Mouse (Mus musculus): ENCODE data around the gene Tubb5. TPM values are rescaled to one million over a fixed set of nuclear protein-coding genes. Genes with fewer than 3 reads are reported as not detected.
"Not testable (repeated sequence)": the region's sequence is repeated elsewhere in the genome, so short reads cannot be mapped to it uniquely, and the experiment has no call there.

Gene Tubb5
- polyA plus RNA-seq, 1 experiment = 109 TPM

DNA sequence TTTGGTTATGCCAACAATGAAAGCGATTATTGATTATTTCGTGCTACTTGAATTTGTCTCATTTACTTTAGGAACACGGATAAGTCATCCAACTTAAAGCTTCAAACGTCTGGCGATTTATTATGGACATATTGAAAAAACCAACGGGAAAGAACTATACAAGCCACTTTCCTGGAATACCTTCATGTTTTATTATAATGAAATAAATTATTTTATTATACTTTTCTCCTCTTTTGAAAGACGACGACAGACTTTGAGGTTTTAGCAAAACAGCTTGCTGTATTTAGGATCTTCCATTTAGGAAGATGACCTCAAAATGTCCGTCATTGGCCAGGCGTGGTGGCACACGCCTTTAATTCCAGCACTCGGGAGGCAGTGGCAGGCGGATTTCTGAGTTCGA is 2.5 kb upstream of the Tubb5 start:
- no peaks in the 10 kb centered on the region for H3K36me3 ChIP-seq (ENCODE audit: control insufficient read depth, insufficient read depth, low read length)
- H3K4me3 ChIP-seq (ENCODE audit: insufficient read depth, low read depth, low read length) = peak overlapping the region; percentile 39; the same call in 1 of the 2 replicates
- DNase-seq = no peak
- TF ChIP-seq CTCF (conservative IDR thresholded peaks at IDR 0.05; ENCODE audit: insufficient read depth, insufficient read length, low read depth, low read length) = no peak
- TF ChIP-seq POLR2A (IDR thresholded peaks at IDR 0.05; ENCODE audit: low read depth, low read length) = no peak
- no peak overlapping the region for H3K27ac ChIP-seq (ENCODE audit: insufficient read depth, low read depth, low read length)
- H3K4me1 ChIP-seq (ENCODE audit: control insufficient read depth, insufficient read depth, low read length) = peaks cover 18% of the 10 kb centered on the region
- no peaks in the 10 kb centered on the region for H3K27me3 ChIP-seq (replicated peaks; ENCODE audit: control insufficient read depth, insufficient read depth, low read length)
- WGBS = 53% methylated on average over 14 of the region's 14 CpGs

DNA sequence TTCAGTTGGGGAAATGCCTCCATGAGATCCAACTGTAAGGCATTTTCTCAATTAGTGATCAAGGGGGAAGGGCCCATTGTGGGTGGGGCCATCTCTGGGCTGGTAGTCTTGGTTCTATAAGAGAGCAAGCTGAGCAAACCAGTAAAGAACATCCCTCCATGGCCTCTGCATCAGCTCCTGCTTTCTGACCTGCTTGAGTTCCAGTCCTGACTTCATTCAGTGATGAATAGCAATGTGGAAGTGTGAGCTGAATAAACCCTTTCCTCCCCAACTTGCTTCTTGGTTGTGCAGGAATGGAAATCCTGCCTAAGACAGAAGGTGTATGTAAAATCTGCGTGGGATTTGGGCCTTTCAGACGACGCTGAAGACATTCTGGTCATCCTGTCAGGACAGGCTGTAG is 896 bp upstream of the Tubb5 start:
- not testable (repeated sequence) for H3K27me3 ChIP-seq (replicated peaks; ENCODE audit: control insufficient read depth, insufficient read depth, low read length); DNase-seq; H3K27ac ChIP-seq (ENCODE audit: insufficient read depth, low read depth, low read length); H3K4me3 ChIP-seq (ENCODE audit: insufficient read depth, low read depth, low read length); H3K36me3 ChIP-seq (ENCODE audit: control insufficient read depth, insufficient read depth, low read length)
- 55% methylated on average over 3 of the region's 3 CpGs for WGBS
- peaks cover 20% of the 10 kb centered on the region for H3K4me1 ChIP-seq (ENCODE audit: control insufficient read depth, insufficient read depth, low read length)

DNA sequence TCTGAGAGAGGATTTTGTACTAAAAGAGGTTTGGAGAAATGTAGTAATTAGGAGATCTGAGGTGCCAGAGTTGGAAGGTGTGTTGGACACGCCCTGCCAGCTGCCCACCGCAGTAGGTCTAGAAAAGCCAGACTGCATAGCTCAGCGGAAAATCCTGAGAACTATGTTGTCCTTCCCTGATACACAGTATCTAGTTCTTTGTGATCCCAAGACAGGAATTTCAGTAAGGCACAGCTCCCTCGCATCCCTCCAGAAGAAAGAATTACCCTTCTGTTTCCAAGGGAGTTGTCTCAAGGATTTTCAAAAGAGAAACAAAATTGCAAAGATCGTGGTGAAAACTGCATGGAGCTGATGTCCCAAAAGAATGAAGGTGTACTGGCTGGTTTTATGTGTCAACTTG is 464 bp upstream of the Tubb5 start:
- Histone ChIP-seq H3K36me3 (ENCODE audit: control insufficient read depth, insufficient read depth, low read length) (no peaks in the 10 kb centered on the region), H3K4me1 (ENCODE audit: control insufficient read depth, insufficient read depth, low read length) (peaks cover 20% of the 10 kb centered on the region), H3K27ac (ENCODE audit: insufficient read depth, low read depth, low read length) (0 out of 2 replicates have a peak overlapping the region, but pooled peaks have one; percentile 19), H3K27me3 (replicated peaks; ENCODE audit: control insufficient read depth, insufficient read depth, low read length) (no peaks in the 10 kb centered on the region), H3K4me3 (ENCODE audit: insufficient read depth, low read depth, low read length) (no peak overlapping the region)
- TF ChIP-seq POLR2A (IDR thresholded peaks at IDR 0.05; ENCODE audit: low read depth, low read length) (no peak), CTCF (conservative IDR thresholded peaks at IDR 0.05; ENCODE audit: insufficient read depth, insufficient read length, low read depth, low read length) (no peak)
- no peak for DNase-seq
- WGBS = 12% methylated on average over 5 of the region's 5 CpGs

DNA sequence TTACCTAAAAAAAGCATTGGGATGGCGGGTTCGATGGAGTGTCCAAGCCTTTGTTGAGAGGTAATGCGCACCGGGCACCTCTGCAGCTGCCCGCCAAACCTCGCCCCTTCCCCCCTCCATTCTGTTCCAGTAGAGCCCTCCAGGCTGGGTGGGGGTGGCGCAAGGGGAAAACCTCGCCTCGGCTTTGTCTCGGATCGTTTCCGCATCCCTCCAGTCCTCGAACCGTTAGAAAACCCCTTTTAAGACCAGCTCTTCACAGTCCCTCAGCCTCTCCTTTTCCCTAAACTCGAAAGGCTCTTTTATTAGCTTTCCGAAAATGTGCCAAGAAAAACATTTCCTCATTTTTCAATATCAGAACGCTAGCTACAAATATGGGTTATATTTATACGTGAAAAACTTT is 619 bp downstream of the Tubb5 start:
- no peak for TF ChIP-seq CTCF (conservative IDR thresholded peaks at IDR 0.05; ENCODE audit: insufficient read depth, insufficient read length, low read depth, low read length)
- TF ChIP-seq POLR2A (IDR thresholded peaks at IDR 0.05; ENCODE audit: low read depth, low read length) = no peak
- Histone ChIP-seq H3K4me1 (ENCODE audit: control insufficient read depth, insufficient read depth, low read length) (peaks cover 20% of the 10 kb centered on the region), H3K4me3 (ENCODE audit: insufficient read depth, low read depth, low read length) (peak overlapping the region; percentile 87), H3K27ac (ENCODE audit: insufficient read depth, low read depth, low read length) (peak overlapping the region; percentile 80), H3K36me3 (ENCODE audit: control insufficient read depth, insufficient read depth, low read length) (no peaks in the 10 kb centered on the region), H3K27me3 (replicated peaks; ENCODE audit: control insufficient read depth, insufficient read depth, low read length) (no peaks in the 10 kb centered on the region)
- peak; percentile 42 for DNase-seq
- under 1% methylated on average over 18 of the region's 18 CpGs for WGBS

DNA sequence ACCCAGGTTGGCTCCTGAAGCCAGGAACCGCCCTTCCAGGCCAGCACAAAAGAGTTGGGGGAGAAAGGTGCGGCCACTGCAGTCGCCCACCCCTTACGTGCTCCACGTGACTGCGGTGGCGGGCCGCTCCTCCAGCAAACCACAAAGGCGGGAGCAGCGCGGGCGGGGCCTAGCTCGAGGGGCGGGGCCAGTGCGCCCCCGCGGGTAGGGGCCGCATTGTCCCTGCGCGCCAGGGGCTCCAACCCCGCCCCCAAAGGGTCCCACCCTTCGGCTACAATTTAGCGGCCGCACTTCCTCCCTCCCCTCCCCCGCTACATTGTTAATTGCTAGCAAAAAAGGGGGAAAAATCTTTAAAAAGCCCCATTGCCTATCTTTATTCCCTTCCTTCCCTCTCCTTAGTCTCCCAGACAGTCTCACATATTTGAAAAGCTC is 1.1 kb downstream of the Tubb5 start:
- H3K4me1 ChIP-seq (ENCODE audit: control insufficient read depth, insufficient read depth, low read length) = peaks cover 18% of the 10 kb centered on the region
- 1% methylated on average over 25 of the region's 25 CpGs for WGBS
- H3K36me3 ChIP-seq (ENCODE audit: control insufficient read depth, insufficient read depth, low read length) = peaks cover 2% of the 10 kb centered on the region; the same call in 1 of the 2 replicates
- H3K27me3 ChIP-seq (replicated peaks; ENCODE audit: control insufficient read depth, insufficient read depth, low read length) = no peaks in the 10 kb centered on the region
- TF ChIP-seq CTCF (conservative IDR thresholded peaks at IDR 0.05; ENCODE audit: insufficient read depth, insufficient read length, low read depth, low read length) = no peak
- no peak for TF ChIP-seq POLR2A (IDR thresholded peaks at IDR 0.05; ENCODE audit: low read depth, low read length)
- peak; percentile 88 for DNase-seq
- peak overlapping the region; percentile 80 for H3K27ac ChIP-seq (ENCODE audit: insufficient read depth, low read depth, low read length)
- peak overlapping the region; percentile 87 for H3K4me3 ChIP-seq (ENCODE audit: insufficient read depth, low read depth, low read length)

DNA sequence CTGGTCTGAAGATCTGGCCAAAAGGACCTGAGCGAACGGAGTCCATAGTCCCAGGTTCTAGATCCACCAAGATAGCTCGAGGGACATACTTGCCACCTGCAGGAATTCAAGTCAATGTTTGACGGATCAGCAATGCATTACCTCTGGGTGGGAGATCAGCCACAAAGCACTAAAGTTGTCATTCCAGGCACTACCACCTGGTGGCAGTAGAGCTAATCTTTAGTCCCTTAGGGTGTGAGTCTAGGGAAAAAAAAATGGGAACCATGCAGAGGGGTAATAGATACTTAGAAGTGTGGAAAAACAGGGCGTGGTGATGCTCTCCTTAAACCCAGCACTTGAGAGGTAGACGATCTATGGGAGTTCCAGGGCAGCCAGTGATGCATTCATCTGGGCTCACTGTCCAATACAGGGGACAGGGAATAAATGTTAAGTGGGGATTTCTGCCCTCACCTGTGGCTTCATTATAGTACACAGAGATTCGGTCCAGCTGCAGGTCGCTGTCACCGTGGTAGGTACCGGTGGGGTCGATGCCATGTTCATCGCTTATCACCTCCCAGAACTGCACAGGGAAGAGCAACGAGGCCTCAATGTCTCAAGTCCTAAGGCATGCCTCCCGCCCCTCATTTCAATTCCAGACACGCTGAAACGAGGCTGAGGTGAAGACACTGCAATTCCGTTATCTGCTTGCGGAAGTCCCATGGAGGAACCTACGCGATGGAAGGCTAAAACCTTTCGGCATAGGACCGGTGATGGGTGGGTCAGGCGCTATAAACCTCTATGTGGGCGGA is 1.7 kb downstream of the Tubb5 start:
- 4% methylated on average over 24 of the region's 24 CpGs for WGBS
- Histone ChIP-seq H3K36me3 (ENCODE audit: control insufficient read depth, insufficient read depth, low read length) (peaks cover 2% of the 10 kb centered on the region; the same call in 1 of the 2 replicates), H3K4me1 (ENCODE audit: control insufficient read depth, insufficient read depth, low read length) (peaks cover 15% of the 10 kb centered on the region)

DNA sequence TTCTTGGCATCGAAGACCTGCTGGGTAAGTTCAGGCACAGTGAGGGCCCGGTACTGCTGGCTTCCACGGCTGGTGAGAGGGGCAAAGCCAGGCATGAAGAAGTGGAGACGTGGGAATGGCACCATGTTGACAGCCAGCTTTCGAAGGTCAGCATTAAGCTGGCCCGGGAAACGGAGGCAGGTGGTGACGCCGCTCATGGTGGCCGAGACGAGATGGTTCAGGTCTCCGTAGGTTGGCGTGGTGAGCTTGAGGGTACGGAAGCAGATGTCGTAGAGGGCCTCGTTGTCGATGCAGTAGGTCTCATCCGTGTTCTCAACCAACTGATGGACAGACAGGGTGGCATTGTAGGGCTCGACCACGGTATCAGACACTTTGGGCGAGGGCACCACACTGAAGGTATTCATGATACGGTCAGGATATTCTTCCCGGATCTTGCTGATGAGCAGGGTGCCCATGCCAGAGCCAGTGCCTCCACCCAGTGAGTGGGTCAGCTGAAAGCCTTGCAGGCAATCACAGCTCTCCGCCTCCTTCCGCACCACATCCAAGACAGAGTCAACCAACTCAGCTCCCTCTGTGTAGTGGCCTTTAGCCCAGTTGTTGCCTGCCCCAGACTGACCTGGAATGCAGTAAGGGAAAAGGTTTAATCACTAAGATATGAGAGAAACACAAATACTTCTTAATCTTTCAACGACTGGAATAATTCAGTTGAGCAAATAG is 2.5 kb downstream of the Tubb5 start:
- Histone ChIP-seq H3K27ac (ENCODE audit: insufficient read depth, low read depth, low read length) (no peak overlapping the region), H3K4me3 (ENCODE audit: insufficient read depth, low read depth, low read length) (no peak overlapping the region), H3K27me3 (replicated peaks; ENCODE audit: control insufficient read depth, insufficient read depth, low read length) (no peaks in the 10 kb centered on the region), H3K36me3 (ENCODE audit: control insufficient read depth, insufficient read depth, low read length) (peaks cover 3% of the 10 kb centered on the region; the same call in 1 of the 2 replicates), H3K4me1 (ENCODE audit: control insufficient read depth, insufficient read depth, low read length) (peaks cover 15% of the 10 kb centered on the region)
- peak; percentile 43 for DNase-seq
- no peak for TF ChIP-seq POLR2A (IDR thresholded peaks at IDR 0.05; ENCODE audit: low read depth, low read length)
- no peak for TF ChIP-seq CTCF (conservative IDR thresholded peaks at IDR 0.05; ENCODE audit: insufficient read depth, insufficient read length, low read depth, low read length)
- 58% methylated on average over 26 of the region's 26 CpGs for WGBS

More for the DNA sequence above, 1.7 kb downstream of the Tubb5 start:
- H3K27me3 ChIP-seq (replicated peaks; ENCODE audit: control insufficient read depth, insufficient read depth, low read length) = no peaks in the 10 kb centered on the region
- peak; percentile 94 for DNase-seq
- TF ChIP-seq POLR2A (IDR thresholded peaks at IDR 0.05; ENCODE audit: low read depth, low read length) (no peak), CTCF (conservative IDR thresholded peaks at IDR 0.05; ENCODE audit: insufficient read depth, insufficient read length, low read depth, low read length) (peak; percentile 75)
- H3K27ac ChIP-seq (ENCODE audit: insufficient read depth, low read depth, low read length) = peak overlapping the region; percentile 51
- peak overlapping the region; percentile 87 for H3K4me3 ChIP-seq (ENCODE audit: insufficient read depth, low read depth, low read length)
